Mouse (Mus musculus) cerebellum, adult (tissue): ENCODE measurements around the gene Xylt1.

ENCODE experiments used
- ATAC-seq: cut with Nextera tagmentation; 2 replicates; pipeline ENCODE4 v1.9.2; 2017; ENCODE audit warnings: mild to moderate bottlenecking, moderate library complexity, mixed read lengths; ENCODE audit not compliant: insufficient number of reproducible peaks, low FRiP score, low TSS enrichment

The Xylt1 gene

GRCm38 (mm10) chr7:117393976-117394375 lies 13.2 kb downstream of the Xylt1 start:
- no peak for ATAC-seq

DNA sequence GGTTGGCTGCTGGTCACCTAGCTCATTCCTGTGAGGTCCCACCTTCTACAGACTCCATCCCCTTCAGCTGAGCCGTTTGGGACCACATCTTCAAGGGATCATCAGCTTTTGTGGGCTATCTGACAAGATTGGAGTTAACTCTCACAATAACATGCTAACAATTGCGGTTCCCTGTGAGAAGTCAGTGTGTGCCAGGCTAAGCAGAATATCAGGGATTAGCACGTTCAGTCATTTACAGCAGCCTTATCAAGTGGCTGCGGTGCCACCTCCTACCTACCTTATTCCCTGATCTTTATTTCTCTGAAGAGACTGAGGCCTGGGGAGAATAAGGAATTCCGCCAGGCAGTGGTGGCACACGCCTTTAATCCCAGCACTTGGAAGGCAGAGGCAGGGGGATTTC lies 13.6 kb downstream of the Xylt1 start:
- ATAC-seq = no peak

- ATAC-seq = no peak
Measured at GRCm38 (mm10) chr7:117395511-117395910, 14.7 kb downstream of the Xylt1 start.

GRCm38 (mm10) chr7:117397877-117398276 lies 17.1 kb downstream of the Xylt1 start:
- ATAC-seq = no peak

DNA sequence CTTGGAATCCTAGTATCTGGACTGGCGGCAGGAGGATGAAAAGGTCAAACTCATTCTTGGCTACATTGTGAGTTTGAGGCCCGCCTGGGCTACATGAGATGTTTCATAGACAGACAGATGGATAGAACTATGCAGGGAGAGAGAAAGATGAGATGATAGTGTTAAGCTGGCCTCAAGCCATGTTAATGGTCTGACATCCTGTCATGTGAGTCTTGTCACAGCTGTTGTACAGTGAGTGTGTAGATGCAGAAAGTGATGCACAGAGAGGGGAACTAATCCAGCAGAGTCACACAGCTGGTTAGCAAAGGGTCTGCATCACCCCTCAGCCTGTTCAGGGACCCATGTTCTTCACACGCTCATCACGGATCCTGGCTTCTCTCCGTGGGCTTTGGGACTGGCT lies 19.2 kb downstream of the Xylt1 start:
- ATAC-seq = no peak

GRCm38 (mm10) chr7:117401581-117401980 lies 20.8 kb downstream of the Xylt1 start:
- no peak for ATAC-seq

GRCm38 (mm10) chr7:117406336-117406735 lies 25.6 kb downstream of the Xylt1 start:
- ATAC-seq = no peak

DNA sequence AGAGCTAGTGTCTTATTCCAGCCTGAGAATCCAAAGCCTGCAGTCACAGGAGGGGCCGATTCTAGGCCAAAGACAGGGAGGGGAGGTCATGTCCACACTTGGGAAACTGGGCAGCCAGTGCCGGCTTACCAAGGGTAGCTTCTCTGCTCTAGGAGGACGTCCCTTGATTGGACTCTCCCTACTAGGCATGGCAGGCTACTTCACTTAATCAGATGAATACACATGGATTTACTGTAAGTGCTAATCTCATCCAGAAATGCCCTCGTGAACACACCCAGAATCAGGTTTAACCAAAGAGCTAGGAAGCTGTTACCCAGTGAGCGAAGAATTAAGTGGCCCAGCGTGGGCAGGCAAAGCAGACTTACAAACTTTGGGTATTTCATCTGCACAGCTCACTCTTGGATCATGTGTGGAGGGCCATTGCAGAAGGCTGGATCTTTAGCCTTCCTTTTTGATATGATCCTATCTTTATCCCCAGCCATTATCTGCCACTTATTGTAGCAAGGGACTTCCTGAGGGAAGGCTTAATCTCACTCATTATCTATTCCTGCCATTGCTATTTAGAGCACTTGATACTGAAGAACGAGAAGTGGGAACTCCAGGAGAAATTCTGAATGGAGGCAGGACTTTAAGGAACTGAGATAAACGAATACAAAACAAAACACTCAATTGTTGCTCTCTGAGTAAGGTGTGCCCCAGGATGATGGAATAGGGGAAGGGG lies 28.6 kb downstream of the Xylt1 start:
- no peak for ATAC-seq

- no peak for ATAC-seq
Measured at GRCm38 (mm10) chr7:117411874-117412273, 31.1 kb downstream of the Xylt1 start.

DNA sequence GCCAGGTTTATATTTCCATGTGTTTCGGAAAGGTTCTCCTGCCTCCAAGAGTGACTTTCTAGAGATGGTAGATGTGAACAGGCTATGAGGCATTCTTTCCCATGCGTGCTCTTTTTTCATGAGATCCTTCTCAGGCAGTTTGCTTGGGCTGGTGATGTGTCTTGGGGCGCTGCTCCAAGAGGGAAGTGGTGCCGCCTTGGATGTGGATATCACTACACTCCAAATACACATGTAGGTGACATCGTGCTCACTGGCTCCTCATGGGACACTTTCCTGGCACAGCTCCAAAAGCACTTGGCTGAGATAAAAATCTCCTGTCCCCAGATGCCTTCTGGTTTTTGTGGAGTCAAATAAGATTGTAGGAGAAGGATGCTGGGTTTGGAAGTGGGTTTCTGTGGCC lies 31.6 kb downstream of the Xylt1 start:
- ATAC-seq = no peak

DNA sequence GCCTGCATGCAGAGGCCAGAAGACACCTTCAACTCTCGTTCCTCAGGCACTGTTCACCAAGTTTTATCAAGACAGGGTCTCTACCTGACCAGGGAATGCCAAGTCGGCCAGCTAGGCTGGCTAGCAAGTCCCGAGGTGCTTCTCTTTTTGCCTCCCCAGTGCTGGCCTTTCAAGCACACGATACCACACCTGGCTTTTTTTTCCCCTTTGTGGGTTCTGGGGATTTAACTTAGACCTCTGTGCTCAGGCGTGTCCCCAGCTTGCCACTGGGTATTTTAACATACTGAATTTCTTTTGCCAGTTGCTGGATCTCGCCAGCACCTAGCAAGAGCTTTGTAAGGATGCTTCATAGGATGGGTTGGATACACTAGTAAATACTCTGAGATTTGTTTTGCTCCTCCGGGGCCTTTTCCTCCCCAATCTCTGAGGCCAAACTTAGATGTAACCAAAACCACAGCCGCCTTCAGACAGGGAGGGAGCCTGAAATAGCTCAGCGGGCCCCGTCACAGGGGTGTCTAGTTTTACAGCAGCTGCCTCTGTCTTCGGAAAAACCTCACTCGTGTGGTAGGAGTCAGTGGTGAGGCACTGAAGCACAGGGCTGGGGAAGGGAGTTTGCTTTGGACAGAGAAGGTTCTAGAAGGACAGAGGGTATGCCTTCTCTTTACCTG lies 33.7 kb downstream of the Xylt1 start:
- ATAC-seq = no peak

GRCm38 (mm10) chr7:117415009-117415363 lies 34.2 kb downstream of the Xylt1 start:
- no peak for ATAC-seq

DNA sequence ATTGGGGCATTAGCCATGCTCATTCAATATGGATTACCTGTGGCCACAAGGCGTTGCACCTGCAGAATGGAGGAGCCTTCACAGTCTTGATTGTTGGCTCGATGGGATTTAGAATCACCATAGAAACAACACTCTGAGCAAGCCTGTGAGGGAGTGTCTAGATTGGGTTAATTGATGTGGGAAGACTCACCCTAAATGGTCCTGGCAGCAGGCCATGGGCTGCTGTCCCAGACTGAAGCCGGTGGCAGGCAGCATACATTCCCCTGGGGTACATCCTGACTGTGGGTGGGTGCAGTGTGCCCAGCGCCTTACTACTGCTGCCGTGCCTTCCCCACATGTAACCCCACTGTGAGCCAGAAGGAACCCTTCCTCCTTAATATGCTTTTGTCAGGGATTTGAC lies 38.3 kb downstream of the Xylt1 start:
- ATAC-seq = no peak

GRCm38 (mm10) chr7:117419846-117420245 lies 39.1 kb downstream of the Xylt1 start:
- no peak for ATAC-seq

DNA sequence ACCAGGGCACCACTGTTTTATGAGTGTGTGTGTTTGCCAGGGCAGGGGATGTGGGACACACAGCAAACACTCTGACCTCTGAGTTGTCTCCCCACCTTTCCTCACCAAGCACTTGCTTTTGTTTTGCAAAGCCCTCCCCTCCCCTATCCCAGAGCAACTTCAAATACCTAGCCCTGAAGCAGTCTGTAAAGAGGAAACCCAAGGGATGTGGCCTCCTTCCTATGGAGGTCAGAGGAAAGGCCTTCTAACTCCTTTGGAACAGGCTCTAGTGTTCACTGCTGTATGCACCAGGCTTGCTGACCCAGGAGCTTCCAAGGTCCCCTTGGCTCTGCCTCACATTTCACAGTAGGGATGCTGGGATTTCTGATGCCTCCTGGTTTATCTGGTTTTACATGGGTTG lies 39.5 kb downstream of the Xylt1 start:
- no peak for ATAC-seq

DNA sequence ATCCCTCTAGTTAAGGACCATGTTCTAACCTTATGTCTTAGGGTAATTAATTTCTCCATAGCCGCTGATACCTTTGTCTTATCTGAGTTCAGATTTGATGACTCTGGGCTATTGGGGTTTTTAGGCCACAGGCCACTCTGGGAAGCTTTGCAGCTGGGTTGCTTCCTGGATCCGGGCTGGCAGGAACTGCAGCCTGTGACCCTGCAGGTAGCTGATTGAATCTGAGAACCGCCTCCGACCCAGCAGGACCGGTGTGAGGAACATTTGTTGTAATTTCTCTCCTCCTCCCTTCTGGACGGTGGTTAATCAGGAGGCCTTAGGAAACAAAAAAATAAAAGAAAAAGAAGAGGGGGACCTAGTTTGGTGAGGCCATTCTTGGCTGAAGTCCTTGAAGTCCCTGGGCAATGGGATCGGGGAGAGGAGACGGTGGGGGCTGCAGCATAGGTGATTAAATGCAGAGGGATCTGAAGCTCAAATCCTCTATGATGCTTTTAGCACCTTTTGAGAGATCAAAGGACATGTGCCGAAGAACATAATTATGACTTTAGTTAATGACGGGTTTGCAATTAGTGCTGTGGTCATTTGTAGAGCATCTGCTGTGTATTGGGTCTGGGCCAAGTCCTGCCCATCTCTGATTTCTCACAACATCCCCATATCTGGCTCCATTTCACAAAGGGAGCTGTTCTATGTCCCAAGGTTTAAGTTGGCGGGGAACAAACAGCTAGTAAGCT lies 40.2 kb downstream of the Xylt1 start:
- ATAC-seq = no peak

- no peak for ATAC-seq
Measured at GRCm38 (mm10) chr7:117424841-117425240, 44.1 kb downstream of the Xylt1 start.

GRCm38 (mm10) chr7:117426366-117426765 lies 45.6 kb downstream of the Xylt1 start:
- ATAC-seq = no peak

GRCm38 (mm10) chr7:117428690-117429224 lies 48.0 kb downstream of the Xylt1 start:
- ATAC-seq = no peak

GRCm38 (mm10) chr7:117429483-117429882 lies 48.7 kb downstream of the Xylt1 start:
- no peak for ATAC-seq

DNA sequence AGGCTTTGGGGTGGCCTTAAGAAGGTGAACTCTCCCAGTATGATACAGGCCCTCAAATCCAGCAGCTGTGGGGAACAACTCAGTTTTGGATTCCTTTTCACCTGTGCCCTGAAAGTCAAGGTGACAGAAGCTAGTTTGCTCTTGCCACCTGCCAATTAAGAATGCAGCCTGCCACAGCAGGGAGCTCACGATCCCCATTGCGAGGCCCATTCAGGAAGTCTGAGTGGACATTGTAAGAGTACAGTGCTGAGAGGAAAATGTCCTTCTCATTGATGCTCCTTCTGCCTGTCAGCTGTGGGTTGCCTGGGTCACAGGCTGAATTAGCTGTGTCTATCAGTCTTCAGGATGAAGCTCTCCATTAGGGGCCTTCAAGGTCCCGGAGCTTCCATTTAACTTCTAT lies 49.1 kb downstream of the Xylt1 start:
- ATAC-seq = no peak
